ENCODE assay signal across 12 mouse cellular contexts in the genomic region with DNA sequence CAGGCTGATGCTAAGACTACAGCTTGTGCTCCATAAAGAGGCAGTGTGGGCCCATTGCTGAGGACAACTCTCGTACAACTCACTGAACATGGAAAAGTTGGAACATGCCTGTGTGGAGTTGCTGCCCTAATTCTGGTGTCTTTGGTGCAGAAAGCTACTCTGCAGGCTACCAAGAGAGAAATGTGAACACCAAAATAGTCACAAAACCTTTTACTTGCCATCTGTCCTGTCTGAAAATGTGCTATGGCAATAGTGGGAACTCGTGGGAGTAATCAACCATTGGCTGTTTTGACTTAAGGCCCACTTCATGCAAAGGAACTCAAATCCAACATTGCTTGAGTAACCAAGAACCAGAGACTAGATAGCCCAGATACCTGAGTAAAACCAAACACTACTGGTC.
"Had no signal": no experiment of that assay in that cellular context is flagged by ENCODE, and none has a peak within 500 bp of the region (broad histone marks: within the 10 kb centered on the region; RNA-seq: fewer than 3 reads in every experiment).

No protein-coding gene starts in this region.

- DNase-seq: liver, postnatal 0 days; lung, adult 2 months; lung, postnatal 14 days; lung, postnatal 36 days; right cerebral cortex, postnatal 14 days; spleen, adult 18-20 months; thymus, adult 2 months; thymus, postnatal 25 days; thymus, postnatal 4 days had no signal

- ATAC-seq: liver, postnatal 0 days; lung, postnatal 0 days; midbrain, embryonic 13.5 days; midbrain, embryonic 15.5 days had no signal
